Mouse (Mus musculus): Measurements from ENCODE around the gene Slx1b.

- TF ChIP-seq CTCF (IDR thresholded peaks at IDR 0.05; ENCODE audit: insufficient read depth, low read length) (no peak), POLR2A (IDR thresholded peaks at IDR 0.05; ENCODE audit: borderline replicate concordance, extremely low read depth, low read depth, low read length) (no peak)
Observed at GRCm38 (mm10) chr7:126741964-126742482, 46.4 kb upstream of the Slx1b start.

All from lung, adult 2 months (tissue).